Mouse (Mus musculus) forelimb bud, embryonic 11.5 days (tissue): ENCODE results near the gene Arhgap1.

Source experiments
- DNase-seq: peaks from one replicate; pipeline ENCODE4 v3.0.0-alpha.2; 2012; ENCODE audit warnings: low read depth, low spot score

The Arhgap1 gene

DNA sequence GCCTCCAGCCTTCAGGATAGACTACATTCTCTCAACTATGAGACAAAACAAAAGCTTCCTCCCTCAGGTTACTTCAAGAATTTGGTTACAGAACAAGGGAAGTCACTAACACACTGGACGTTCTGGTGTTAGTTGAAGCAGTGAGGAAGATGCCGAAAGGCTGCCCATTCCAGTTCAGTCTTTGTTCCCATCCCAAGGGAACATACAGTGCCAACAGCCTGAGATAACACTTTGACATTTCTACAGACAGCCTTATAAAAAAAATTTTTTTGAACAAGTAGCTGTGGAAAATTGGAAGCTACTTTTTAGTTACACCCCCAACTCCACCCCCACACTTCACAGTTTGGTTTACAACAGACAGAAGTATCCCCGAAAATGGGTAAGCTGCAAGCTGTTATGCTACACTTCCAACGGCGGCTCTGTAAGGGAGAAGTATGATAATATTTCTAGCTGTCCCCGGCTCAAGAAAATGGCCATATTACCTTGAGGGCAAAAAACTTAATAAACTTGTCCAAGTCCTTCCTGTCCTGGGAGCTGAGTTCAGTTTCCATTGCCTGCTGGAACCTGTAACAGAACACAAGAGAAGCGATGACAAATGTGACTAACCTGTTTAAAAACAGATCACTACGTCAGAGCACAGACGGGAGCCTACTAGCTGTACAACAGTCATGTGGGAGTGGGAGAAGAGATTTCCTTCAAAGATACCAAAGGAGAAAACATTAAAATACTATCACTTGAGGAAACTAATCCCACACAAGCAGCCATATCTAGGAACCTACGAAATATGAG lies 46.0 kb downstream of the Arhgap1 start:
- DNase-seq, result no peak

DNA sequence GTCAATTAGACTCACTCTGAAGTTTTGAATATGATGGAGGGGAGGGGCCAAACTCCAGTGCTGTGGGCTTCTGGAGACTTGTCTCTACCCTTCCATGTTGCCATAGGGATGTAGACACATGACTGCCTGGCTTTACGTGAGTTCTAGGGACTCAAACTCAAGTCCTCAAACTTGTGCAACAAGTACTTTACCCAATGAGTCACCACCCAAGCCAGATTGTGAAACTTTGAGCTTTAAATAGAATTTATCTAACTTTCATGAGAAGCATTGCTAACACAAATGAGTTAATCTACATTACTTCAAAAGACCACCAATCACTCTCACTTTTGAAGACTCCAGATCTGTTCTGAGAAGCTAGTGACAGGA lies 46.5 kb downstream of the Arhgap1 start:
- no peak for DNase-seq

- no peak for DNase-seq
Observed at GRCm38 (mm10) chr2:91699225-91699624, 49.6 kb downstream of the Arhgap1 start.

DNA sequence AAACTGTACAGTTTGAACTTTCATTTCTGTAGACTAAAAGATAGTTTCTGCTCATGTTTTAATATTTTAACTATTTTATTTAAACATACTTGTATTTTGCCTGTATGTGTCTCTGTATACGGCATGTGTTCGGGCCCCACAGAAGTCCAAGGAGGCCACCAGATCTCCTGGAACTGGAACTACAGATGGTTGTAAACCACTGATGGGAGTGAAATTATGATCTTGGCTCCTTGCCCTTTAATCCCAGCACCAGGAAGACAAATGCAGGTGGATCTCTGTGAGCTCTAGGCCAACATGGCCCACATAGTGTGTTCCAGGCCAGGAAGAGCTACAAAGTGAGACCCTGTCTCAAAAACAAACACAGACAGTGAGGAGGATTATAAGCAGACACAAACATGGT lies 51.7 kb downstream of the Arhgap1 start:
- DNase-seq, result no peak

- DNase-seq, result no peak
Observed at GRCm38 (mm10) chr2:91705736-91706135, 56.1 kb downstream of the Arhgap1 start.

GRCm38 (mm10) chr2:91706456-91706855 lies 56.8 kb downstream of the Arhgap1 start:
- DNase-seq, result no peak

DNA sequence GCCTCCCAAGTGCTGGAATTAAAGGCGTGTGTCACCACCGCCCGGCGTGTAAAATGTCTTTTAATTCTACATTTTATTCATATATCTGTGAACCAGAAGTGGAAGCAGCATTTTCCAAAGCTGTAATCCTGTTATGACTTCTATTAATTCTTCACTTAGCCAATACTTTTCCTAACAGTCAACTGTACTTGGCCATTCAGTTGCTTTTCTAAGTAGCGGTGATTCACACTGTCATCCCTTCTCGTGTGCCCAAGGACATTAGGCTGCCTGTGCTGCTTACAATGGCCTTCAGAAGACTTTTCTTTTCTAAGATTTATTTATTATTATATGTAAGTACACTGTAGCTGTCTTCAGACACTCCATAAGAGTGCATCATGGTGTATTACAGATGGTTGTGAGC lies 58.7 kb downstream of the Arhgap1 start:
- no peak for DNase-seq

- DNase-seq, result peak; percentile 89
Observed at GRCm38 (mm10) chr2:91710272-91711234, 60.9 kb downstream of the Arhgap1 start, which contains the start of the genes Atg13 and Harbi1. Atg13 (minus strand) TSS chr2:91710576. Harbi1 (plus strand) TSS chr2:91710852.

- peak; percentile 7 for DNase-seq
Observed at GRCm38 (mm10) chr2:91711256-91711925, 61.7 kb downstream of the Arhgap1 start.

DNA sequence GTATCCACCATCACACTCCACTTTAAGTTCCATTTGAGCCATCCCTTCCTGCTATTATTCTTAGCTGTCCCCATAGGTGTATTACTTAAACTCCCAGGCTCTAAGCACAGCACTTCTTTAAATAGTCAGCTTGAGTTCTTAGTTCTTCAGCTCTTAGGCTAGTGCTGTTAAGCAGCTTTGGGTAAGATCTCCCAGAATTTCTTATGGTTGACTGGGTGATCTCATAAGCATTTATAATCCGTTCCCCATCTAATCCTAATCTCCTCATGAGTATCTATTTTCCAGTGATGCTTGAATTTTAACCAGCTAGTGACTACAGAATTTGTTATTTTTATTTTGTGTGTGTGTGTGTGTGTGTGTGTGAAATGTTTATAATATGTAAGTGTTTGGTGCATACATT lies 65.3 kb downstream of the Arhgap1 start:
- DNase-seq, result no peak

- no peak for DNase-seq
Observed at GRCm38 (mm10) chr2:91718276-91718675, 68.6 kb downstream of the Arhgap1 start.
